Mouse (Mus musculus) forebrain, embryonic 11.5 days (tissue): ENCODE data around the gene Snrpd3. TPM values are rescaled to one million over a fixed set of nuclear protein-coding genes. Genes with fewer than 3 reads are reported as not detected.
"Not testable (repeated sequence)": the region's sequence is repeated elsewhere in the genome, so short reads cannot be mapped to it uniquely, and the experiment has no call there.

Source experiments
- ATAC-seq: fragments of 200-750 bp; cut with Nextera tagmentation; replicated peaks from 2 replicates; pipeline ENCODE4 v1.8.0; 2017; ENCODE audit warnings: moderate TSS enrichment; ENCODE audit not compliant: low FRiP score
- DNase-seq: peaks from one replicate; pipeline ENCODE4 v3.0.0-alpha.2; 2017; ENCODE audit warnings: low spot score
- H3K27ac ChIP-seq: fragments of 300-500 bp; sonication (generic); 2 replicates; pipeline ENCODE4 v1.5.1; 2014; ENCODE audit warnings: low read depth, low read length
- H3K27me3 ChIP-seq: fragments of 300-500 bp; sonication (generic); 2 replicates; pipeline ENCODE4 v1.6.1; 2014; ENCODE audit warnings: mild to moderate bottlenecking, low read length, mixed read lengths; ENCODE audit not compliant: control insufficient read depth, insufficient read depth
- H3K36me3 ChIP-seq: fragments of 300-500 bp; sonication (generic); 2 replicates; pipeline ENCODE4 v1.6.1; 2014; ENCODE audit warnings: mild to moderate bottlenecking, low read length, moderate library complexity, mixed read lengths; ENCODE audit not compliant: control insufficient read depth, insufficient read depth
- H3K4me1 ChIP-seq: fragments of 300-500 bp; sonication (generic); replicated peaks from 2 replicates; pipeline ENCODE4 v1.6.1; 2014; ENCODE audit warnings: low read length, mixed read lengths; ENCODE audit not compliant: control insufficient read depth, insufficient read depth
- H3K4me2 ChIP-seq: fragments of 300-500 bp; sonication (generic); 2 replicates; pipeline ENCODE4 v1.6.1; 2014; ENCODE audit warnings: low read depth, mild to moderate bottlenecking, low read length, moderate library complexity, mixed read lengths; ENCODE audit not compliant: severe bottlenecking
- H3K4me3 ChIP-seq: fragments of 300-500 bp; sonication (generic); 2 replicates; pipeline ENCODE4 v1.5.1; 2014; ENCODE audit warnings: low read depth, low read length
- H3K9ac ChIP-seq: fragments of 300-500 bp; sonication (generic); 2 replicates; pipeline ENCODE4 v1.6.1; 2014; ENCODE audit warnings: low read length
- H3K9me3 ChIP-seq: fragments of 300-500 bp; sonication (generic); 2 replicates; pipeline ENCODE4 v1.6.1; 2016; ENCODE audit warnings: low read length, mixed read lengths; ENCODE audit not compliant: control insufficient read depth
- WGBS: fragments of 180-500 bp; shearing (Covaris S2); extraction: QIAGEN DNeasy Blood & Tissue Kit; methylation state at CpG from one replicate; pipeline ENCODE4 v1.1.7; 2014; 5-methylcytosine and 5-hydroxymethylcytosine counted together
- polyA plus RNA-seq: library from polyadenylated mRNA; unstranded; fragments of >200 nt; fragmentation: Nextera tagmentation; extraction: Ambion mirVana; gene quantifications from 2 replicates; pipeline ENCODE4 v1.2.1, GENCODE M21; 2014

Snrpd3 gene
- polyA plus RNA-seq = 261 and 263 TPM in 2 replicates

DNA sequence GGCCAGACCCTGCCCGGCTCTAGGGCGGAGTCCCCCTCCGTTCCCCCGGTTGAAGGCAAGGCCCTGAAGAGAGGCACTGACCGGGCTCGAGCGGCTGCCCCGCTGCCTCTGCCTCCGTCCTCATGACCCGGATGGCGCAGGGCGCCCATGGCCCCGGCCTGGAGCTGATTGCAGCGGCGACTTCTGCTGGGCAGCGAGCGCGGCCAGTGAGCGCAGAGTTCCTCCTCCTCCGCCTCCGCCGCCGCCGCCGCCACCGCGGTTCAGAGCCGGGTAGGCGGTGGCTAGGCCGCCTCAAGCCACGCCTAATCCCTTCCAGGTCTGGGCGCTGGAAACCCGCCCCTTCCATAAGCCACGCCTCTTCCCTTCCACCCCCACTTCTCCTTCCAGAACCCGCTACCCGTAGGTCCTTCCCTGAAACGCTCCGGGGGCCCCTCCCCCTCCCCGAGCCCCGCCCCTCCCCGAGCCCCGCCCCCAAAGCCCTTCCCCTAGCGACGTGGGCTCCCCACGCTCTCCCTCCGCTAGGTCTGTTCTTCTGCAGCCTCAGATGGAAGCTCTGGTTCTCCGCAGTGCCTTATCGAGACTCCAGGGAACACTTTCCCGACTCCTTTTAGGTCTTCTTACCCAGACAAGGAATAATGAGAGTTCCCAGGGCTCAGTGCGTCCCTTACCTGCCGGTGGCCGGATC lies at the start of gene Snrpd3:
Gene Snrpd3, plus strand, starts transcription at position 479 of the 685 bp plus-strand sequence.
- peak within 1 kb of the TSS; percentile 87 for H3K4me3 ChIP-seq
- peak; percentile 97 for DNase-seq
- H3K36me3 ChIP-seq = no peaks in the 10 kb centered on the region; the same call in 1 of the 2 replicates
- H3K9me3 ChIP-seq = no peaks in the 10 kb centered on the region
- H3K27ac ChIP-seq = peak within 1 kb of the TSS; percentile 97
- H3K9ac ChIP-seq = peak within 1 kb of the TSS; percentile 89
- peak within 1 kb of the TSS; percentile 86 for H3K4me2 ChIP-seq
- ATAC-seq = peak; percentile 97
- WGBS = under 1% methylated on average over 36 of the region's 52 CpGs
- H3K4me1 ChIP-seq = peaks cover 12% of the 10 kb centered on the region
- no peaks in the 10 kb centered on the region for H3K27me3 ChIP-seq

DNA sequence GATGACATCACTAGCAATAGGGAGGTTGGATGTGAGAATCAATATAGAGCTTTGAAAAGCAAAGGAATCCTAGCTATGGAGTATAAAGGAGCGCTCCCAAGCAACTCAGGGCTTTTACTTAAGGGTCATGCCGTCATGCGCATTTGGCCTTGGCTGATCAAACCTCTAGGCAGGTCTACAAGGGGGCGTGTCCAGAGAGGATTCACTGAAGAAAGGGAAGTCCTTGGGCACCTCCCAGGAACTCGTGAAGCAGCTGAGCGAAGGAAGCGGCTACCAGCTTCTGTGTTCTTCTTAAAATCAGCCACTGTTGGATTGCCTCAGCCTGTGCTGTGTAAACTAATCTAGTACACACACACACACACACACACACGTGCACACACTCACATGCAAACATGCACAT lies 43.9 kb upstream of the Snrpd3 start:
- no peaks in the 10 kb centered on the region for H3K36me3 ChIP-seq
- WGBS = 78% methylated on average over 8 of the region's 8 CpGs
- ATAC-seq = no peak
- H3K27me3 ChIP-seq = no peaks in the 10 kb centered on the region
- no peak overlapping the region for H3K4me3 ChIP-seq
- no peak overlapping the region for H3K9ac ChIP-seq
- H3K4me2 ChIP-seq = no peak overlapping the region
- no peak overlapping the region for H3K27ac ChIP-seq
- 0 out of 2 replicates have a peak, but pooled peaks cover 2% of the 10 kb centered on the region for H3K4me1 ChIP-seq
- no peaks in the 10 kb centered on the region for H3K9me3 ChIP-seq
- no peak for DNase-seq

DNA sequence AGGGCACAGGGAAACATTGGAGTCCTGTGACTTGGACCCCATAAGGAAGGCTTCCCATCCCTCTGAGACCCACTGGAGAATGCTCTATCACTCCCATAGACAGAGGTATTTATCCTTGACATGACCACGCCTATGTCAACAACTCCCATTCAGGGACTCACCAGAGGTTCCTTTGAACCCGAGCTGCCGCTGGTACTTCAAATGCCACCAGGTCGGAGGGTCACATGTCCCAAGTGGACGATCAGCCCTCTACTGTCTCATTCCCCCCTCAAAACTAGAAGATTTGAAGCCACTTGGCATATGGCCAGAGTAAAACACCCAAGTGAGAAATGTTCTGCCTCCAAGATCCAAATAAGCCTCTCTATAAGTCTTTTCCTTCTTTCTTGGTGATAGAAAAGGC lies 42.8 kb upstream of the Snrpd3 start:
- Histone ChIP-seq H3K9ac (no peak overlapping the region), H3K4me1 (0 out of 2 replicates have a peak, but pooled peaks cover 2% of the 10 kb centered on the region), H3K36me3 (no peaks in the 10 kb centered on the region), H3K9me3 (no peaks in the 10 kb centered on the region), H3K4me3 (no peak overlapping the region), H3K27ac (no peak overlapping the region), H3K4me2 (no peak overlapping the region), H3K27me3 (no peaks in the 10 kb centered on the region)
- WGBS = 61% methylated on average over 5 of the region's 5 CpGs
- ATAC-seq = no peak
- DNase-seq = no peak

DNA sequence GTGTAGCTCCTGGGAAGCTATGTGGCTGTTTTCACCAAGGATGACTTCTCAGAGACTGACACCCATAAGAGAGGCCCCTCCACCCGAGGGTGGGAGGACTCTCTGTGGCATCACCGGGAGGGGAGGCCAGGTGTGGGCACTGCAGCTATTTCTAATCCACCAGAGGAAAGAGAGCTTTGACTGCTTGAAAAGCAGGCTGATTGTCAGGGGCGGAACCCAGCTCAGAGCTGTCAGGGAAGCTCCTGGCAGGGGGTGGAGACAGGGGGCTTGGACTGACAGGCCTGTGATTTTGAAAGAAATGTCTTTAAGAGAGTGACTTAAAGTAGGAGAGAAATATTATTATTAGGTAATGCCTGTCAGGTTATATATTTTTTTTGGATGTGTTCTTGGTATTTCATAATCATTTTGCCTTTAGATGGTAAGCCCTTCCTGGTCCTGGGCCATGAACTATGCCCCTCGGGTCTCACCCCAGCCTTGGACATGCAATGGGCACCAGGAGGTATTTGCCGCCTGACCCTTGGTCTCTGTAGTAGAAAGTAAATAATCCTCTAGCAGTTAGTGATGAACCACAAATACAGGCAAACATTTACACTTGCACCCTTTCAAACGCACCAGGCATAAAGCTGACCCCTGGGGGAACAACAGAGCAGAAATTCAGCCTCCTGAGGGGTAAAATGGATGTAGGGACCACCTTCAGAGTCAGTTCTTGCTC lies 42.1 kb upstream of the Snrpd3 start:
- DNase-seq, H3K36me3 ChIP-seq, H3K4me2 ChIP-seq, H3K9me3 ChIP-seq, H3K4me3 ChIP-seq, ATAC-seq, H3K9ac ChIP-seq, H3K4me1 ChIP-seq, H3K27me3 ChIP-seq, H3K27ac ChIP-seq: not testable (repeated sequence)
- 32% methylated on average over 4 of the region's 6 CpGs for WGBS

DNA sequence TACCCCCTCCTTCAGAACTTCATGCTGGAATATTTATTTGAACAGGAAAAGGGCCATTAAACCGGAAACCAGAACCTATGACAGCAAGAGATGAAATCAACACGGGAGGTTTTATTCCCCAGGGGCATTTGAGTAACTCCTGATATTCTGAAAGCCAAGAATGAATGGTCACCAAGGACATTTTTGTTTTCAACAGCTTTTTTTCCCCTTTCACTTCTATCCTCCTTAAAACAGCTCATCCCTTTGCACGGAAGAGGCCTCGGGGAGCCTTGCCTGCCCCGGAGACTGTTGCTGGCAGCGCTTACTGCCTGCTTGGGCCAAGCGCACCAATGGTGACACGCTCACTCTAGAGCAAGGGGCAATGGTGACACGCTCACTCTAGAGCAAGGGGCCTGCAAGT lies 40.3 kb upstream of the Snrpd3 start:
- Histone ChIP-seq H3K27me3 (no peaks in the 10 kb centered on the region), H3K4me2 (no peak overlapping the region), H3K4me3 (no peak overlapping the region), H3K36me3 (no peaks in the 10 kb centered on the region), H3K9me3 (no peaks in the 10 kb centered on the region), H3K4me1 (0 out of 2 replicates have a peak, but pooled peaks cover 2% of the 10 kb centered on the region), H3K27ac (no peak overlapping the region), H3K9ac (no peak overlapping the region)
- ATAC-seq (no peak), DNase-seq (no peak)
- WGBS = 94% methylated on average over 9 of the region's 9 CpGs

DNA sequence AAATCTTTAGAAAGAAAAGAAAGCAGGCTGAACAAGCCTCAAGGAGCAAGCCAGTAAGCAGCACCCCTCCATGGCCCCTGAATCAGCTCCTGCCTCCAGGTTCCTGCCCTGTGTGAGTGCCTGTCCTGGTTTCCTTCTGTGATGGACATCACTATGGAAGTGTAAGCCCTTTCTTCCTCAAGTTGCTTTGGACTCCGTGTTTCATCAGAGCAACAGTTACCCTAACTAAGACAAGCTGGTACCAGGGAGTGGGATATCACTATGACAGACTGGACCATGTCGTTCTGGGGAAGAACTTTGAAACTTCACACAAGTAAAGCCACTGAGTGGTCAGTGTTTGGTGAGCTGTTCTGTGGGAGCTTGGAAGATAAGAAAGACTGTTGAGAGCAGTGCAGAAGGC lies 37.4 kb upstream of the Snrpd3 start:
- no peaks in the 10 kb centered on the region for H3K36me3 ChIP-seq
- no peak overlapping the region for H3K4me2 ChIP-seq
- H3K9me3 ChIP-seq = no peaks in the 10 kb centered on the region
- H3K4me1 ChIP-seq = 0 out of 2 replicates have a peak, but pooled peaks cover under 1% of the 10 kb centered on the region
- H3K4me3 ChIP-seq = no peak overlapping the region
- H3K9ac ChIP-seq = no peak overlapping the region
- no peak for DNase-seq
- no peaks in the 10 kb centered on the region for H3K27me3 ChIP-seq
- ATAC-seq = no peak
- 84% methylated on average over 2 of the region's 2 CpGs for WGBS
- H3K27ac ChIP-seq = no peak overlapping the region

DNA sequence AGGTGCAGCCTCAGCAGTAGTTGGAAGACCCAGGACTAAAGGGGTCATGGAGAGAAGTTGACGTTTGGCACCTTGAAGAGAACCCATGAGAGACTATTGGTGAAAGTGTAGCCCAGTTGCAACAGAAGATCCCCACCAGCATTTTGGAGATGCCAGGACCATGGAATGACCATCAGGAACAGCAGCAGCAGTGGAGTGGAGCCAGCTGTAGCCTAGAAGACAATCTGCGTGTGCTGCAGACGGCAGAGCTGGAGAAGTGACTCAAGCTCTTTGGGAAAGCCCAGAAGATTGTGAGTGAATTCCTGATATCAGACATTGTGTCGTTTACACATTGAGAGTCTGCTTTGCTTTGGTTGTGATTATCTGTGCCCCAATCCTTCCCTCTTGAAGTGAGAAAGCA lies 35.6 kb upstream of the Snrpd3 start:
- Histone ChIP-seq H3K4me1 (no peaks in the 10 kb centered on the region), H3K27me3 (no peaks in the 10 kb centered on the region), H3K9me3 (no peaks in the 10 kb centered on the region), H3K9ac (no peak overlapping the region), H3K27ac (no peak overlapping the region), H3K4me2 (no peak overlapping the region), H3K36me3 (no peaks in the 10 kb centered on the region), H3K4me3 (no peak overlapping the region)
- 79% methylated on average over 4 of the region's 4 CpGs for WGBS
- ATAC-seq = no peak
- DNase-seq = no peak

DNA sequence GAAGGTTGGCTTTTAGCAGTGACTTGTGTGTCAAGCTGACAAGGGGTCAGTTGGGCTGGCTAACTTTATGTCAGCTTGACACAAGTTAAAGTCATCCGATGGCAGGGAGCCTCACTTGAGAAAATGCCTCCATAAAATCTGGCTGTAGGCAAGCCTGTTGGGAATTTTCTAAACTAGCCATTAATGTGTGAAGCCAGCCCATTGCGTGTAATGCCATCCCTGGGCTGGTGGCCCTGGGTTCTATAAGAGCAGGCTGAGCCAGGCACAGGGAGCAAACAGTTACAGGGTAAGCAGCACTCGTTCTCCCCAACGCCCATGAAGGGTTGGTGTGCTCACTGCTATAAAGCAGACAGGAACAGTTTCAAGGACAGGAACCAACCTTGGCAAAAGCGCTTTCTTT lies 35.1 kb upstream of the Snrpd3 start:
- Histone ChIP-seq H3K27me3 (no peaks in the 10 kb centered on the region), H3K4me3 (no peak overlapping the region), H3K4me2 (no peak overlapping the region), H3K9ac (no peak overlapping the region), H3K36me3 (no peaks in the 10 kb centered on the region), H3K27ac (no peak overlapping the region), H3K4me1 (no peaks in the 10 kb centered on the region), H3K9me3 (no peaks in the 10 kb centered on the region)
- DNase-seq = no peak
- WGBS = 80% methylated on average over 5 of the region's 5 CpGs
- no peak for ATAC-seq
